Mouse (Mus musculus) CH12.LX (cell line): ENCODE measurements around the gene E2f3.

Experiments
- CTCF ChIP-seq, 2 experiments: IDR thresholded peaks in 1 of 2; conservative IDR thresholded peaks in 1 of 2; 2 replicates each; pipeline ENCODE4 v1.5.1; 2011 to 2012; ENCODE audit warnings: low read depth in 2 of 2, low read length in 2 of 2, improper control_type of control experiment in 1 of 2, inconsistent platforms in 1 of 2, mild to moderate bottlenecking in 1 of 2, moderate library complexity in 1 of 2
- EP300 ChIP-seq: IDR thresholded peaks from 2 replicates; pipeline ENCODE4 v1.6.1; 2011; ENCODE audit warnings: low read length, improper control_type of control experiment
- HCFC1 ChIP-seq: IDR thresholded peaks from 2 replicates; pipeline ENCODE4 v1.6.1; 2012; ENCODE audit warnings: low read depth, mild to moderate bottlenecking, inconsistent platforms, low read length, improper control_type of control experiment
- PAX5 ChIP-seq: IDR thresholded peaks from 2 replicates; pipeline ENCODE4 v1.6.1; 2012; ENCODE audit warnings: low read length, inconsistent platforms, mixed read lengths

GRCm38 (mm10) chr13:30017611-30018010 is 31.7 kb upstream of the E2f3 start:
- TF ChIP-seq PAX5 (no peak), CTCF (conservative IDR thresholded peaks at IDR 0.05 in 1 of 2, IDR thresholded peaks at IDR 0.05 in 1 of 2; ENCODE audit: low read depth in 2 of 2, low read length in 2 of 2) (no peak), EP300 (no peak), HCFC1 (no peak)
